Mouse (Mus musculus): ENCODE measurements around the gene Zcchc3.
"Not testable (repeated sequence)": the region's sequence is repeated elsewhere in the genome, so short reads cannot be mapped to it uniquely, and the experiment has no call there.

The Zcchc3 gene

DNA sequence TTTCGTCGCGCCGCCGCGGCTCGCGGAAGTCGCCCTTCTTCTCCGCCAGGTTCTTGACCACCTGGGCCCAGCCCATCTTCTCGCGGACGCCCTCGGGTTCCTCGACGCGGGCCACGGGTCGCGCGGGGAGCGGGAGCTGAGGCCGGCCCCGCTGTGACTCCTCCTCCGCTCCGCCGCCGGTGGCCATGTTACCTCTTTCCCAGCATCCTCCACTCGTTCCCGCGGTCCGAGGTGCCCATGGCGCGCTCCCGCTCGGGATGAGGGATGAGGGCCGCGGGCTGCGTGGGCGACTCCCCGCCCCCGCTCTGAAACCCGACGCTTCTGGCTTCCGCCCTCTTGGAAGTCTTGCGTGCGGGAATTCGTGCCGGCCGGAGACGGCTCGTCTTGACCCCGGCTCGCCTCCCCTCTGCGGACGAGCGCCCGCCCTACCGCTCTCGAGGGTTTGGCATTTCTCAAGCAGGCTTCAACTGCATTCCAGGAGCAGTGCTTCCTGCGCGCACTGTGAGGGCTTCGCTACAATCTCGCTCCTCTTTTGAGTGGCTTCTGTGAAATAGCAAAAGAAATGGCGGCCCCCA, at the start of gene Zcchc3:
Gene Zcchc3 (minus strand): TSS at position 437 of the 575 bp plus-strand sequence.
- in situ Hi-C loops (cut with MboI, MseI): no loop called here

DNA sequence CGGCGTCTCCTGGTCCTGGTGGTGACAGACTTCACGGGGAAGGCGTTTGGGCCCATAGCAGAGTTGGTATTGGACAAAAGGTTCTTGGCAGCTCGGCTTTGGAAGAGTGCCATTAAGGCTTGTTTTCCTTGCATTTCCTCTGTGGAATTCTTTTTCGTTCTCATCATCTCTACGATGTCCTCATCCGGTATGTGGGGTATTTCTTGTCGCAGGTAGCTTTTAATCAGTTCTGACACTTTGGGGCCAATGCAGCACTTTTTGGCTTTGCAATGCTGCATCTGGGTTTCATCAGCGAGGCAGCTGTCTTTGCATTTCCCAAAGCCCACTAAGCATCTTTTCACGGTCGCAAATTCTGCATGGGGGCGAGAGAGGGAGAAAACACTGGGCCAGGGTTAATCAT, 44.4 kb upstream of the Zcchc3 start:
- in situ Hi-C loops (cut with MboI, MseI): no loop called here

DNA sequence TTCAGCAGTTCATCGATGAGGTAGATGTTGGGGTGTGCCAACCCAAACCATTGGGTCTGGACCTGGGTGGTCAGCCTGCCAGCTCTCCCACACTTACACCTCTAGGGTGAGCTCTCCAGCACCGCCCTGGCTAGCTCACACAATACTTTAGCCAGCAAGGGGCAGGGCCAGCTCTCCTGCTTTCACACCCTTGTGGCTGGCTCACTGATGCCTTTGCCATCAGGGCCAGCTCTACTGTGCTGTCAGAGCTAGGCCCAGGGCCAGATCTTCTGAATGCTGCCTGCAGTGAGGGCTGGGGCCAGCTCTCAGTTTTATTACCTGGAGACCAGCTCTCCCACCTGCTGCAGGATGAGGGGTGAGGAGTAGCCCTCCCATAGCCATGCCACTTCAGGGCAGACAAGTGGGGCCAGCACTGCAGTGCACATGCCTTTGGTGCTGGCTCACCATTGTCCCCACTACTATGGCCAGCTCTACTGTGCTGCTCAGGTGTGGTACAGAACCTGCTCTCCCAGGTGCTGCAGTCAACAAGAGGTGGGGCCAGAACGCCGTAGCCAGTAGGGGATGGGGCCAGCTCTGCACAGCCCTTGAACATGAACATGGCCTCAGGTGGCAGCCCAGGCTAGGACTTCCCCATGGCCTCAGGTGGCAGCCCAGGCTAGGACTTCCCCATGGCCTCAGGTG, 37.4 kb upstream of the Zcchc3 start:
- in situ Hi-C loops (cut with MboI, MseI): no loop called here

DNA sequence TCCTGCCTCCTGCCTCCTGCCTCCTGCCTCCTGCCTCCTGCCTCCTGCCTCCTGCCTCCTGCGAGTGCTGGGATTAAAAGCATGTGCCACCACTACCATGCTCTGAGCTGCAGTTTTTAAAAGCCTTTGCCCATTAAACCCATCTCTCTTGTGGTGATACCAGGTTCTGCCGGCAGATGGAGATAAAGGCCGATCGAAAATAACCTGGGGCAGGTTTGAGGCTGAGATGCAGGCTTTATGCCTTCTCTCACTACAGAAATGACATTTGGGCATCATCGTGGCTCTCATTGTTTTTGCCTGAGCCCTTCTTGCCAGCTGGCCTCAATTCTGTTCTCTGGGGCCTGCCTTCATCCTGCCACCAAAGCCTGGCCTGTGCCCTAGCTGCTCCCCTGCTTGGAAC, 35.4 kb upstream of the Zcchc3 start:
- in situ Hi-C loops (cut with MboI, MseI): no loop called here

DNA sequence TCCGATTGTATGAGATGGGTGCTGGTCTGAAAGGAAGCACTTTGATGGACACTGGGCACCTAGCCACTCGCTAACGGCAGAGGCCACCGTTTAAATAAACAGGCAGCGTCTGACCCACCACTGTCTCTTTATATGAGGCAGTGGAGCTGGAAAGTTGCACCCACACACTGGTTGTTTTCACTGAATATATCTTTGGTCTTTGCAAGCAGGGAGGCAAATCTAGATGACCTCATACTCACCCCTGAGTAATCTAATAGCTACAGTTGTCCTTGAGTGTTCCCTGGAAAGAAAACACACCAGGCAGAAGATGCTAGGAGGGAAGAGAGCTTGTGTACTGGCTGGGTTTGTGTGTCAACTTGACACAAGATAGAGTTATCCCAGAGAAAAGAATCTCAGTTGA, 32.6 kb upstream of the Zcchc3 start:
- in situ Hi-C loops (cut with MboI, MseI): loop anchor here (5.0 kb wide), 1 partner anchor 105 kb away; no protein-coding TSS in a partner anchor

DNA sequence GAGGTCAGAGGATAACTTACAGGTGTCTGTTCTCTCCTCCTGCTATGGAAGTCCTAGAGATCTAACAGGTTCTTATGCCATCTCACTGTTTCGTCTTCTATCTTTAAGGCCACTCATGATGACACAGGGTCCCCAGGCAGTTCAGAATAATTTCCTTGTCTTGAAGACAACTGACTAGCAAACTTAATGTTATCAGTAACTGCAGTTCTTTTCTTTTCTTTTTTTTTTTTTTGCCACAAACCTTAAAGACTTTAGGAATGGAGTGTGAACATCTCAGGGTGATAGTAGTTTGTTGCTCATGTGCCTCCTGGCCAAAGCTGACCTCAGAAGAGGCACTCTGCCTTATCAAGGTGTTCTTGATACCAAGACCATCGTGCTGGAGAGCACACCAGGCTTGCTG, 31.8 kb upstream of the Zcchc3 start:
- in situ Hi-C loops (cut with MboI, MseI): loop anchor here (5.0 kb wide), 1 partner anchor 106 kb away; no protein-coding TSS in a partner anchor

DNA sequence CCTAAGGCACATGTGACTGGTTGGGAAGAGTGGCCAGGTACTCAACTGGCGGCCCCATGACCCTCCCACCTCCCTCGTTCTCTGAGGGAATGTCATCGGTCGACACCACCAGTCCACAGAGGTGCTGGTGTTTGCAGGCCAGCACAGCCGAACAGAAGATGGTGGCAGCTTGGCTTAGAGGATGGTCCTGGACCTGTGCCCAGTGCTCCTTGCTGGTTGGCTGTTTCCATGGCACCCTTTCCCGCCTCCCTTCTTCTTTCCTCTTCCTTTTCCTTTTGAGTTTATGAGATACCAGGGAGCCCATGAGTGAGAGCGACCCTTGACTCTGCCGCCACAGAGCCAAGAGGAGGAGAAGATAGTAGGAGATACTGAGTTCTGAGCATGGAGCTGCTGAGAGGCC, 28.5 kb upstream of the Zcchc3 start:
- in situ Hi-C loops (cut with MboI, MseI): no loop called here

DNA sequence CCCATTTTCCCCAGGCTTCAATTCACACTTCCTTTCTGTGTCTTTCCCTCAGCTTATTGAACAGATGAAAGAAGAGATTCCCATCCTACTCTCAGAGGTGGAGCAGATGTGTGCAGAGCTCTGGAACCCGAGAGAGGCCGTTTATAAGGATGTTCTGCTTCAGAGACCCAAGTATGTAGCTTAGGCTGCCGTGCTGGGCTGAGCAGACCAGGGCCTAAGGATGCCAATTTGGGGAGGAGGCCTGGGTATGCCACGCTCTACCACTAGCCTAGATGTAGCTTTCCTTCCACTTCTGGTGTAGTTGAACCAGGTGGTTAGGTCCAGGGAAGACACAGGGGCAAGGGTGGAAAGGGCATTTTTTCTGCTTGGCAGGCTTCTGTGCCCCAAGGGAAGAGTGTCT, 27.5 kb upstream of the Zcchc3 start:
- in situ Hi-C loops (cut with MboI, MseI): no loop called here

DNA sequence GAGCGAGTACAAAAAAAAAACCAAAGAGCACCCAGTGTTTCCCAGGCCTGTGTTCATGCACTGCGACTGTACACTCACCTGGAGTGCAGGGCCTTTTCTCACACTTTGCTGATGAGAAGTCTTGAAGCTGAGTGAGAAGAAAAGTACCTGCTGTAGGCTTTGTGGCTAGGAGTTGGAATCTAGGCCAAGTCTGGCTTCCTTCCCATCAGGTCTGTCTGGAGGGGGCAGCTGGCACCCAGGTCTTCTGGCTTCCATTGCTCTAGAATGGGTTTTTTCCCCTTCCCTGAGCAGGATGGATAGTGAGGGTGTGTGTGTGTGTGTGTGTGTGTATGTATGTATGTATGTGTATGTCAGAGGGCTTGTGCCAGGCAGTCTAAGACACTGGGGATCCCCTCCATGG, 25.0 kb upstream of the Zcchc3 start:
- in situ Hi-C loops (cut with MboI, MseI): no loop called here

DNA sequence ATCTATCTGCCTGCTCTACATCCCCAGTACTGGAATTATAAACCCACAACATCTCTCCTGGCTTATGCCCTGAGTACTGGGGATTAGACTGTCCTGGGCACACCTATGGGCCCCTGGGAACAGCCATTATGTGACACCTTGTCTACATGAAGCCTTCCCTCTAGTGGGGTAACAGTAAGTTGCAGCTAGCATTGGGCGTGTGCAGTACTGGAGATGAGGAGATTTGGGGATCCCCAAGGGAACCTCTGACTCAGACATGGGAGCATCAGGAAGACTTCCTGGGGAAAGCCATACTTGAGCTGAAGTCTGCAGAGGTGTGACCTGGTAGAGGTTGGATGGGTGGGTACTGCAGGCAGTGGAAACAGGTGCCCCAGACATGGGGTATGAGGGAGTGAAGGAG, 24.1 kb upstream of the Zcchc3 start:
- in situ Hi-C loops (cut with MboI, MseI): no loop called here

DNA sequence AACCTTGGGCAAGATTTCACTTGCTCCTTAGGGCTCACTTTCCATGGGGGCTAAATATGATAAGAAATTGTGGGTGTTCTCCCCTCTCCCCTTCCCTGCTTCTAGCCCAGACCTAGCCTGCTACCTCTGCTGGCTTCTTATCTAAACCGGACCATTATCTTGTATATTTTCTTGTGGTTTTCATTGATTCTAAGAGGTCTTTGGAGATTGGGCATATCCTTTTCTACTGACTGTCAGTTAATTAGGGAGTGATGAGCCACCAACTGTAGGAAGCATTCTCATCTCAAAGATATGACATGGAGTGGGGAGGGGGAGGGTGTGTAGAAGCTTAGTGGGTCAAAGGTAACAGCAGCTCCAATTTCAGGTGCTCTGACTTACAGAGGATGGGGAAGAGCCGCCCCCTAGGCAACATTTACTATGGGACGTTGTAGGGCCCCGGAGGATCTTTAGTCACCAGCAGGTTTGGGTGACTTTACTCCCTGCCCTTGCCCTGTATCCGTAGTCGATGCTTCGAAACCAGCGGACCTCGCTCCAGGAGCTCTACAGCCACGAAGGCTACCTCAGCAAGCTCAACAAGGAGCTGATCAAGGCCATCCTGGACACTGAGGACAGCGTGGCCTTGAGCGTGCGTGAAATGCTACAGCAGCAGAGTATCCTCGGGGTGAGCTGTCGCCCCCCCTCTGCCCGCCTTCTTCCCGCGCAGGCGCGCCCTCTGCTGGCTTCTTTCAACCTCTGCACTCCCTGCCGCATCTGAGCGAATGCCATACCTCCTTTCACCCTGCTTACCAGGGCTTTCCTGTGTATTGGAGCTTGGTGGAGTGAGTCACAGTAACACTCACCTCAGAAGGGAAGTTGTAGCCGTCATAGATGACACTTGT, 22.4 kb upstream of the Zcchc3 start:
- in situ Hi-C loops (cut with MboI, MseI): no loop called here

DNA sequence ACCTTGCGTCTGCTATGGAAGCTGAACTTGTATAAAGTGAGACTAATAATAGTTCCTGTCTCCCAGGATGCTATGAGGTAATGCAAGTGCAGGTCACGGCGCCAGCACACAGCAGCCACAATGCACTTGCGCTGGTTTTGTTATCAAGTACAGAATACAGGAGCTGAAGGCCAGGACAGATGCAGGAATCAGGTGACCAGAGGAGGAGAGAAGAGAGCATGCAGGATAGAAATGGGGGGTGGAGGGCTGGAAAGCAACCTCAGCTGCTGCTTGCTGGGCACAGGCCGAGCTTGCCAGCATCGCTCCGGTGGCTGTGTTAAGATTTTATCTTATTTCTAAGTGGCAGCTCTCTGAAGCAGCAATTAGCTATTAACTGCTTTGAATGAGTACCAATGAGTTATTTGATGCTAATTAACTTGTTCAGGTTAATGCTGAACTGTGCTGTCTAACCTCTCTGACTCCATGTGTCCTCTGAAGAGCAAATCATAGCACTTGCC, 21.6 kb upstream of the Zcchc3 start:
- in situ Hi-C loops (cut with MboI, MseI): no loop called here

DNA sequence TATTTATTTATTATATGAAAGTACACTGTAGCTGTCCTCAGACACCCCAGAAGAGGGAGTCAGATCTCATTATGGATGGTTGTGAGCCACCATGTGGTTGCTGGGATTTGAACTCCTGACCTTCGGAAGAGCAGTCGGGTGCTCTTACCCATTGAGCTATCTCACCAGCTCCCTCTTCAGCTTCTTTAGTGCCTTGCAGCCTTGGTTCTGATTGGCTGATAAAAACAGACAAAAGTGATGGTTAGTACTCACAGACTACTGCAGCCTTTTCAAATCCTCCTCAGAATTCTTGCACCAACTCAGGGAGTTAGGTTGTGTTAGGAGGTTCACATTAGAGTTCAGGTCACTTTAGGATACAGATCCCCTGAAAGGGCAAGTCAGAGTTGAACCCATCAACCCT, 13.7 kb upstream of the Zcchc3 start:
- in situ Hi-C loops (cut with MboI, MseI): not testable (repeated sequence)

DNA sequence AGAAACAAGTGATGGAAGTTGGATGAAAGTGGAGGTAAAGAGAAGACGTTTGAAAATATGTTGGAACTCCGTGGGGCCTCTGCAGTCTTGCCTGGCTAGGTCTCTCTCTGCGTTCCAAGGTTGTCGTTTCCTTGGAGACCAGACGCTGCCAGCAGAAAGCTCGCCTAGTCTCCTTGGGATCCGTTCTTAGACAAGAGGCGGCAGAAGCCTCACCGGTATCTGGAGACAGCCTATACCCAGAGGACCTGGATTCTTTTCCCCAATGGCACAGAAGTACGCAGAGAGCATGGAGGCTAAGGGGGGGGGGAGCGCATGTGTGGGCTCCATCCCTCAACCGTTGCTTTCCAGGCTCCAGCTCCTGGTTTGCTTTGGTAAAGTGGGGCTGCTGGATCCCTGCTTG, 12.7 kb upstream of the Zcchc3 start:
- in situ Hi-C loops (cut with MboI, MseI): no loop called here

DNA sequence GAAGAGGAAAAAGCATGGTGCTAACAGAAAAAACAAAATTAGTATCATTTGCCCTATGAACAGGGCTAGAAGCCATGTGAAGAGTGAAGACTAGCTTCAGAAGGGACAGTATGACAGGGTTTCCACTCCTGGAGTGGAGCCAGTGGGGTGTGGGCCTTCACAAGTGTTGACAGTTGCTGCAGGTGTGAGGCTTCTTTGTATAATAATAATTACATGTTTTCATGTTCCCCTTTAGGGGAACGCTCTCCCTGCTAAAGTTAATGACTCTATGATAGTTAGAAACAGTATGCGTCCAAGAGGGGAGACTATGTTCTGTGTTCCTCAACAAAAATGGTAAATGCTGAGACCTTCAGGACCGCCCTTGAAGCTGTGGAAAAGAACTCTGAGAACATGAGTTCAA, 959 bp upstream of the Zcchc3 start:
- in situ Hi-C loops (cut with MboI, MseI): no loop called here

DNA sequence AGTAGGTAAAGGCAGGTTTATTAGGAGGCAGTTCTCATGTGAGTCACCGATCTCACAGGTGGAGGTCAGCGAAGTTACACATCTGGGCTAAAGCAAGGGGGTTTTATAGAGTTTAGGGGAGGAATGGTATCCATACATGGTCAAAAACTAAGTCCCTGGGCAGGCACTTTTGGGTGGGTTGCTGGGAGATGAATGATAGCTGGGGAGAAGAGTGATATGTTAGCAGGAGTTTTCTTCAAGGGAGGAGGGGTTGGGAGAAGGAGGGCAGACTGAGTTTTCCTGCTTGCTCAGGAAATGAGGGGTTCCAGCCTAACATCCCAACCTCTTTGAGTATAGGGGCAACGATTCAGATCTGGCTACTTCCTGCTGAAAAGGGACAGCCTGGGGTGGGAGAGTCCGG, 460 bp upstream of the Zcchc3 start, which contains the start of gene 6820408C15Rik:
Gene 6820408C15Rik (plus strand): TSS at position 301 of the 400 bp plus-strand sequence.
- in situ Hi-C loops (cut with MboI, MseI): no loop called here

DNA sequence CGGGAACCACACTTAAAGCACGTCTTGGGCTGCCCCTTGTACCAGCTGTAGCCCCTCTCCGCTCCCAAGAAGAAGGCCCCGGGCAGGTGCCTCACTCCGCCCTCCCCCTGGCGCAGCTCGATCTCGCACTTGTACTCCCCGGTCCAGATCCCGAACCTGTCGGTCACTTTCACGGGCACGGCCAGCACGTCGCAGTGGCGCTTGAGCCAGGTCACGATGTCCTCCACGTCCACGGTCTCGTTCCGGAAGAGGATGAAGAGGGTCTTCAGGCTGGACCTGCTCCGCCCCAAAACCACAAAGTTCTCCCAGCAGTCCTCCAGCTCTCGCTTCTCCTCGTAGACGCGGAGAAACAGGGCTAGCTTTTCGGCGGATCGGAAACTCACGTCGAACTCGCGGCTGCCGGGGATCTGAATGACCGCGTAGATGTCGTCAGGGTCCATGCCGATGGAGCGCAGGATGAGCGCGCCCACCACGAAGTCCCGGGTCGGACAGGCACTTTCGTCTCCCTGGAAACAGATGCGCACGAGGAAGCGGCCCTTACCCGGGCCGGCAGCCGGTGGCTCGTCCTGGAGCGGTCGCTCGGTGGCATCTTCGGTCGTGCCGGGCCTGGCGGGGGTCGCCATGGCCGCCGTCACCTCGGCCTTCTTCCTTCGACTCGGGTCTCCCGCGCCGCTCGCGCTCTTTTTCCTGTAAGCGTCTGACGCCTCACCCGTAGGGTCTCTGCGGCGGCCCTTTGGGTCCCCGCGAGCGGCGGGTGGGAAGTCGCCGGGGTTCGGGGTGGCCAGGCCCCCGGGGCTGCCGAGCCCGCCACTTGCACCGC, 852 bp downstream of the Zcchc3 start:
- in situ Hi-C loops (cut with MboI, MseI): no loop called here

DNA sequence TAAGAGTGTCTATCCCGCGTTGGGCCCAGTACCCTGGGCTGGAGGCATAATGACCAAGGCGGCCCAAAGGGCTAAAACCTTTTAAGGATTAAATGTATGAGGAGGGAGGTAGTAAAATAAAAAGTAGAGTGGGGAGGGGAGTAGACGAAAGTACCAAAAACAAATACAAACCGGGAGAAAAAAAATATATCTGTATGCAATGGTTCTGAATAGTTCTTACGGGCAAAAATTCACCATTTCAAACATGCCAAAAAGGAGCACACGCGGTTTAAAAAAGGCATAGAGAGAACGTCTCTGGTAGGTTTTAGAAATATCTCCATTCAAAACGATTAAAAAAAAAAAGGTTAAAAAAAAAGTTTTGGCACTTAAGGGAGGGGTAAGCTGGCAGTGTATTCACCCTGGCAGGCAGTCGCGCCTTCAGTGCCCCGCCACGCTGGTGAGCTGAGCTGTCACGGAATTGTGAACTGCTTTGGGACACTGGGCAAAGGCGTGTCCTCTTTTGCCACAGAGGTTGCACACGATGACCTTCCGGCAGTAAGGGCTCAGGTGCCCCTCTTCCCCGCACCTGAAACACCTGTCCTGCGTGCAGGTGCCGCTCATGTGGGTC, 1.6 kb downstream of the Zcchc3 start:
- in situ Hi-C loops (cut with MboI, MseI): no loop called here

DNA sequence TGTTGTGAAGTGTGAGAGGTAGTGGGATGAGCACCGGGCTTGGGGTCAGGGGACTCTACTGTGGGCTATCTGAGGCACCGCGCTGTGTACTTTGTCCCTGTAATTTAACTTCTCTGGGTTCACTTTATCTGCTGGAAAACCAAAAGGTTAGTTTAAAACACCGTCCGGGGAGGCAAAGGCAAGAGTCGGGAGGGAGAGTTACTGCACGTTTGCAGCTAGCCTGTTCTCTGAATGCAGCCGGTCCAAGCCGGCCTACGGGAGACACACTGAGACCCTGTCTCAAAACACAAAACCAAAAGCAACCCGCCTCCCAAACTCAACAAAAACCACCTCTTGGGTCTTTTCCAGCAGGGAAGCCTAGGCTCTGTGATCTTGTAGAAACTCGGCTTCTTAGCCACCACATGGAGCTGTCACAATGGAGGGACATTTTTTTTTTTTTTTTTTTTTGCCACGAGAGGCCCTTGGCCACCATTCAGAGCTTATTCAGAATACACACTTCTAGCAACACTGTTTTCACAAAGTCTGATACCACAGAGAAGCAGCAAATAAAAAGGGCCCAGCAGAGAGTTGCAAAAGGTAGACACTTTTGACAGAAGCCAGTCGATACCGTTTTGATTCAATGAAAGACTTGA, 2.2 kb downstream of the Zcchc3 start:
- in situ Hi-C loops (cut with MboI, MseI): no loop called here

DNA sequence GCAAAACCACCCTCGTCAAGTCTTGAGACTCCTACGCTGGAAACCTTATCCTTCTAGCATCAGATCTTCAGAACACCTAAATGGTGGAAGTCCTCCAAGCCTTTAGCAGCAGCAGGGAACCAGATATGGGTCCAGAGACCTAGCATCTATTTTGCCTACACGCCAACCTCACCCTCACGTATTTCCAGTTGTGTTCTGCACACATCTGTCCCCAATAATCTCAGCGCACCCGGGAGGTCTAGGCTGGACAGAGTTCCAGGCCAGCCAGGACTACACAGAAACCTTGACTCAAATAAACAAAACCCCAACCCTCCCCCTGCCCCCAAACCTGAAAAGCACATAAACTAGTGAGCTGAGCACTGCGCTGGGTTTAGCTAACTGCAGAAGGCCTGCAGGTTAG, 3.4 kb downstream of the Zcchc3 start:
- in situ Hi-C loops (cut with MboI, MseI): no loop called here

DNA sequence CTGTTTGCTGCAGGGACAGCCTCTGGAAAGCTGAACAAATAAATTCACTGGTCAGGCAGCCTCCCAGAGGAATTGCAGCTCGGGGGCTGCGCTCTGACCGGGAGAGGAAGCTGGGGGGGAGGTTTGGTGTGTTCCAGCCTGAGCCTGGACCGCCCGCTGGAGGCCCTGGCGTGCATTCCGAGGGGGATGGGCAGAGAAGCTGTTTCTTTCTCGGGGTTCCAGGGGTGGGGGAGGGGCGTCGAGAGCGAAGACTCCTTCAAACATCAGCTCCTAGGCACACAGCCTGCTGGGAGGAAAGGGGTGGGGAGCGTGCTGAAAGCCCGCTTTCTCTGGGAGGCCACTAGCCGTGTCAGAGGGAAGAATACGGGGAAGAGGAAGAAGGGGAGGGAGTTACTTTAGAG, 3.9 kb downstream of the Zcchc3 start:
- in situ Hi-C loops (cut with MboI, MseI): no loop called here
